Mouse (Mus musculus) adrenal gland, postnatal 4 days (tissue): ENCODE measurements at regions not wholly inside any gene's neighbourhood (a gene's known extent, or its start where the extent isn't known, plus 50 kb on each side); places are given as distances from the start of the nearest gene placed in this dataset.

Experiments used
- DNase-seq, 2 experiments: peaks; one replicate each; pipeline ENCODE4 v3.0.0; 2021 to 2022; ENCODE audit warnings: low spot score in 2 of 2, mixed read lengths in 2 of 2

- DNase-seq = no peak
Observed at GRCm38 (mm10) chr1:67359824-67360223, 237.0 kb downstream of the Cps1 start.

- no peak for DNase-seq
Observed at GRCm38 (mm10) chr1:67366038-67366437, 243.2 kb downstream of the Cps1 start.

GRCm38 (mm10) chr1:67366485-67366884 is 243.7 kb downstream of the Cps1 start:
- no peak for DNase-seq

GRCm38 (mm10) chr1:67382366-67382765 is 259.5 kb downstream of the Cps1 start:
- no peak for DNase-seq

- no peak for DNase-seq
Observed at GRCm38 (mm10) chr1:67385377-67385776, 262.6 kb downstream of the Cps1 start.

GRCm38 (mm10) chr1:67386877-67387276 is 264.1 kb downstream of the Cps1 start:
- no peak for DNase-seq

GRCm38 (mm10) chr1:67397757-67398446 is 275.1 kb downstream of the Cps1 start:
- DNase-seq = no peak

GRCm38 (mm10) chr1:67409531-67409930 is 286.7 kb downstream of the Cps1 start:
- no peak for DNase-seq

GRCm38 (mm10) chr1:67417196-67417595 is 294.4 kb downstream of the Cps1 start:
- DNase-seq = no peak

GRCm38 (mm10) chr1:67428398-67428797 is 305.6 kb downstream of the Cps1 start:
- DNase-seq = no peak

- no peak for DNase-seq
Observed at GRCm38 (mm10) chr1:67450831-67451230, 328.0 kb downstream of the Cps1 start.

GRCm38 (mm10) chr1:67464203-67464602 is 341.4 kb downstream of the Cps1 start:
- no peak for DNase-seq

GRCm38 (mm10) chr1:67465527-67465926 is 342.7 kb downstream of the Cps1 start:
- DNase-seq = no peak

GRCm38 (mm10) chr1:67477006-67477405 is 354.2 kb downstream of the Cps1 start:
- DNase-seq = peak in 1 of 2 experiments; percentile 3

- DNase-seq = no peak
Observed at GRCm38 (mm10) chr1:67477966-67478365, 355.1 kb downstream of the Cps1 start.

- no peak for DNase-seq
Observed at GRCm38 (mm10) chr1:67481974-67482373, 359.1 kb downstream of the Cps1 start.

GRCm38 (mm10) chr1:67504140-67504539 is 381.3 kb downstream of the Cps1 start:
- DNase-seq = no peak

- no peak for DNase-seq
Observed at GRCm38 (mm10) chr1:67505746-67506145, 382.9 kb downstream of the Cps1 start.

GRCm38 (mm10) chr1:67518295-67518694 is 395.5 kb downstream of the Cps1 start:
- no peak for DNase-seq

GRCm38 (mm10) chr1:67558728-67559127 is 435.9 kb downstream of the Cps1 start:
- DNase-seq = no peak

- DNase-seq = no peak
Observed at GRCm38 (mm10) chr1:67559179-67559578, 436.4 kb downstream of the Cps1 start.

- no peak for DNase-seq
Observed at GRCm38 (mm10) chr1:67571616-67572015, 448.8 kb downstream of the Cps1 start.

GRCm38 (mm10) chr1:67579732-67580131 is 456.9 kb downstream of the Cps1 start:
- DNase-seq = no peak
